Mouse (Mus musculus) ES-Bruce4 (cell line): ENCODE measurements around the gene Myh7b.

ENCODE experiments used
- CTCF ChIP-seq: IDR thresholded peaks from one replicate; pipeline ENCODE4 v1.8.1; 2011; ENCODE audit warnings: low read depth, low read length
- POLR2A ChIP-seq: IDR thresholded peaks from one replicate; pipeline ENCODE4 v1.8.1; 2011; ENCODE audit warnings: low read length; ENCODE audit not compliant: insufficient read depth

DNA sequence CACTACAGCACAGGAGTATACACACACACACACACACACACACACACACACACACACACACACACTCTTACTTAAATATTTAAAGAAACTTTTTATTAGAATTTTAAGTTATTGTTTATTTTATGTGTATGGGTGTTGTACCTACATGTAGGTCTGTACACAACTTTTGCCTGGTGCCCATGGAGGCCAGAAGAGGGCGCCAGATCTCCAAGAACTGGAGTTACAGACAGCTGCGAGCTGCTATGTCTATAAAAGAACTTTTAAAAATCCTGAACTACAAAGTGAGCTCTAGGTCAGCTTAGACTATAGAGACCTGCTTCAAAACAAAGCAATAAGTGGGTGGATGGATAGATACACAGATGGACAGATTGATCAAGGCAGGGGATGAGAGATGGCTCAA lies 62.5 kb downstream of the Myh7b start:
- no peak for TF ChIP-seq POLR2A
- peak; percentile 74 for TF ChIP-seq CTCF
